Mouse (Mus musculus): ENCODE measurements around the gene Acap1.

Gene Acap1

DNA sequence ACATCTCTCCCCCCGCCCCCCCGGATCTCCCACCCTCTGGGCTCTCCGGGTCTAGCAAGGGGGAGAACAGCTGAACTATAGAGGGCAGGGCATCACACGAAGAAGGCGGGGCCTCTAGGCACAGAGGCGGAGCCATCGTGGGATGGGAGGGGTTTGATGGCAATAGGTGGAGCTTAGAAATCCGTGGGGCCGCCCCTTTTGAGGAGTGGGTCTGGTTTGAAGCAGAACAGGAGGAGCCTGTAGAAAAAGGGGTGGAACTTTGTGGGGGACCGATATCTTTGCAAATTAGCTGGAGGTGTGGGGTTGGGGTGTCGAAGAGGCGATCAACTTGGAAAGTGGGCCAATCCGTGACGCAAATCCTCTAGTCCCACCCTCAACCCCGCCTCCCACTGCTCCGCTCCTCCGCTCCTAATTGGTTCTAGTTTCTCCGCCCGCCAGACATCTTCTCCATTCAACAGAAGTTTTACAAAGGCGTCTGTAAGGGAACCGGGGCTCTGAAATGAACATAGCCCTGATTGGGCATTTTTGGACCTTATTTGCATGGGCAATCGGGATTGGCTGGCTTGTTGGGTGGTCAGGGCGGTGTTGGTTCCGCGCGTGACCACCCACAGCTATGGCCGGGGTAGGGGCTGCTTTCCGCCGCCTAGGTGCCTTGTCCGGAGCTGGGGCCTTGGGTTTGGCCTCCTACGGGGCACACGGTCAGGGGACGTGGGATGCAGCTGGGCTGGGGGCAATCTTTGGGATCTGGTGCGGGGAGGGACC is 57.2 kb downstream of the Acap1 start, which contains the start of gene Tmem256:
TSS of gene Tmem256 (plus strand) at position 563 of the 762 bp plus-strand sequence.
- DNase-seq (ENCODE audit: low spot score in 2 of 2), result peak; percentile 97 to 99

DNA sequence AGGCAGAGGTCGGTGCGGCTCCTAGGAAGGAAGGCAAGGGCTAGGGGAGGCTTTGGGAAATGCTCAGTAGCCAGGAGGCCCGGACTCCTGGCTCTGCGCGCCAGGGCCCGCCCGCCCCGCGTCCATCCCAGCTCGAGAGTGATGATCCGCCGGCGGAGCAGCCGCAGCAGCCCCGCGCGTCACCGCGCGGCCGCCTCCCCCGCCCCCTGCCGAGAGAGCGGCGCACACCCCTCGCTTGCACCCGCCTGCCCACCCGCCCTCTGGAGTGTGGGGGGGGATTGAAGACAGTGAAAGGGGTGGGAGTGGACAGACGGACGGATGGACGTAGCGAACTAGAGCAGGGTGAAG is 57.8 kb downstream of the Acap1 start, which contains the start of gene Nlgn2:
TSS of gene Nlgn2 (minus strand) at position 181 of the 348 bp plus-strand sequence.
- no peak for DNase-seq (ENCODE audit: low spot score in 2 of 2)

DNA sequence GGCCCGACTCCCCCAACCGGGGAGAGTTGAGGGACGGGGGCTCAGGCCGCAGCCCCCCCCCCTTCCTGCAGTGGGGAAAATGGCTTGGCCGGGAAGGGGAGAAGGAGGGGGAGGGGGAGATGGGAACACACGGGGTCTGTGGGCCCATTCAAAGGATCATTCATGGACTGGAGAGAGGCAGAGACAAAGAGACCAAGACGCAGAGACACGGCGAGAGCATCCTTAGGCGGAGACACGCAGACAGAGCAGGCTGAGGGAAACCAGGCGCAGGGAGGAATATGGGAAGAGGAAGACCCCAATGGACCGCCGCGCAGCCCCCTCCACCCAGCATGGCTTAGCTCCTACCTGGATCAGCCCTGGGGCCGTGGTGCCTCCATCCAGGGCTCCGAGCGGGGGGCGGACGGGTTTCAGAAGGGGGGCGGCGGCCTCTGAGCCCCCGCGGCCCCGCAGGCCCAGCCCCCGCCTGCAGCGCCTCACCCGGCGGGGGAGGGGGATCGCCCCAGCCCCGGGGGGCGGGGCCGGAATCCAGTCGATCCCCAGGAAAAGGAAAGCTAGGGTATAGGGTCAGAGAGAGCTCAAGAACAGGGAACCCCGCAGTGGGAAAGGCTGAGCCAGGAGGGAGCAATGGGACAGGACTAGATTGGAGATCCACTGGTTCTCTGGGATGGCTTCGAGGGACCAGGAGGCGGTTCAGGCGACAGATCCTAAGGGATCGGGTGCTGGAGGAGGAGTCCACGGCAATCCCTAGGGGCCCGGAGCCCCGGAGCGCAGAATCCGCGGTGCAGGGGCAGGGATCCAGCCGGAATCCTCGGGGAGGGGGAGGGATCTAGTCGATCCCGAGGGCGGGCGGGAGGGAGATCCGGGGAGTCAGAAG is 58.4 kb downstream of the Acap1 start:
- peak; percentile 42 to 51 for DNase-seq (ENCODE audit: low spot score in 2 of 2)

DNA sequence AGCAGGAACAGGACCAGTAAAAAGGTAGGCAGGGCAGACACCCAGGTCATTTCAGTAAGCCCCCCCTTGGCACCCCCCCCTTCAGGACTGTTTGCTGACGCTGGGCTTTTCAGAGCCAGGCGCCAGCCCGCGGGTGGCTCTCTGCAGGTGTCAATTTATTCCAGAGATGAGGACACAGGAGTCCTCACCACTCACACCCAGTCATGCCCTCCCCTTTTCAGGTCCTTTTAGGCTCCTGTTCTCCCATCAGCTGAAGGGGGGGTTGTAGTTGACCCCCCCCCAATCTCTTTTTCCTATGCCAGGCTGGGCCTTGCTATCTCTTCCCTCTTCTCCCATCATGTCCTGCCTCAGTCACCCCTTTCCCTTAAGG is 59.4 kb downstream of the Acap1 start:
- DNase-seq (ENCODE audit: low spot score in 2 of 2), result no peak

DNA sequence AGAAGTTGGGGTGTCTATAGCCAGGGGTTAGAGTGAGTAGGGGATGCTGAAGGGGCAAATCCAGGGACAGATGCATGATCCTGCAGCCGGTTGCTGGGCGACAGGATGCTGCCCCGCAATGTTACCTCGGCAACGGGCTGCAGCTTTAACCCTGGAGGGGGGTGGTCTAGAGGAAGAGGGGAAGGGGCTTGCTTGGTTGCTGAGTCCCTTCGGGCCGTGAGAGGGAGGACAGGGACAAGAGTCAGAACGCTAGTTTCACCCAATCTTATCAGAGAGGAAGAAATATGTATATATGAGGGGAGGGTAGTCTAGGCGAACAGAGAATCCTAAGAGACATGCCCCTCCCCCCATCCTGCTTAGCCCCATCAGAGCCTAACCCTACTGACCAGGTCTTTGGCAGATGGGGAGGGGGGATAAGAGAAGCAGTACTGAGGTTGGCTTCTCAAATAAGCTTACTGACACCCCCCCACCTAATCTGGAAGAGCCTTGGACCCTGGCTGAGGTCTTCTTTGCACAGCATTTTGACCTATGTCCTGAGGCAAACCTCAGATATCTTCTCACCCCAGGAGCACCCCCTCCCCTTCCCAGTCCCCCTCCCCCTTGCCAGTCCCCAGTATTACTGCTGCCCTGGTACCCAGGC is 59.9 kb downstream of the Acap1 start:
- DNase-seq (ENCODE audit: low spot score in 2 of 2), result no peak

DNA sequence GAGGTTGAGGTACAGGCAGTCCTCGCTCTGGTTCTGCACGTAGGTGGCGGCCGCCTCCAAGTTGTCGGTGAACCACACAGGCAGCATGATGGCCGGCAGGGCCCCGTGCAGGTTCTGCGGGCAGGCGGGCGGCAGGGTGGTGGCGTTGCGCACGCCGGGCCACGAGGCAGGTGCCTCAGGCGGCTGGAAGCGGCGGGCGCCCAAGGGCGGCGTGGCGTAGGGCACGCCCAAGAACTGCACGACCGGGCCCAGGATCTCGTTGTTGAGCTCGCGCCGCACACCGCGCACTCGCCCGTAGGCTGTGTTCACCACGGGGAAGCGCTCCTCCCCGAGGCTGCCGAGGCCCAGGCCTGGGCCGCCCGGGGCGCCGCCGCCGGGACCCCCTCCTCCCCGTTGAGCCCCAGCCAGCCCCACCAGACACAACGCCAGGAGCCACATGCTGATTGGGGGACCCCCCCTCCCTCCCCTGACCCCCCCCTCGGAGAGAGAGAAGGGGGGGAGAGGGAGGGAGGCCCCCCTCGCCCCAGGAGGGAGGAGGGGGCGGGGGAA is 61.3 kb downstream of the Acap1 start:
- peak in 1 of 2 experiments; percentile 30 for DNase-seq (ENCODE audit: low spot score in 2 of 2)

DNA sequence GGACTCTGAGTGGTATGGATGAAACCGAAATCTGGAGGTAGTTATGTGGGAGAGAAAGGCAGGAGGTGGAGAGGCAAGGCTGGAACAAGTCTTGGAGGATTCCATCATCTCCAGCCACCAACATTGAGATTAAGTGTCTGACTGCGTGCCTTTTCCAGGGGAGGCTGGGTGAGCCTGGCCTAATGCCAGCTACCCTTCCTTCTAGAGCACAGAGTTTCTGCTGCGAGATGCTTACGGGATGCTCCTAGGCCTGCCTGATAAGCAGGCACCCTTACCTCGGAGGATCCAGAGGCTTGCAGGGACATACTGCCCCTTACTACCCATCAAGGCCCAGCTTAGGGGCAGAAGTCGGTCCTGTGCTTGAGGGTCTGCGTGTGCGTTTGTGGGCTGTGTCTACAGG is 61.8 kb downstream of the Acap1 start:
- DNase-seq (ENCODE audit: low spot score in 2 of 2), result no peak

Measured in frontal cortex, postnatal 36 days (tissue).